Mouse (Mus musculus) liver, embryonic 13.5 days (tissue): Measurements from ENCODE around the gene Bcl3. TPM values are rescaled to one million over a fixed set of nuclear protein-coding genes. Genes with fewer than 3 reads are reported as not detected.

ENCODE experiments used
- ATAC-seq: fragments of 200-750 bp; cut with Nextera tagmentation; 2 replicates; pipeline ENCODE4 v1.8.0; 2017; ENCODE audit warnings: low read depth, mild to moderate bottlenecking, moderate number of reproducible peaks, moderate library complexity
- DNase-seq: peaks from one replicate; pipeline ENCODE4 v3.0.0; 2022
- H3K27ac ChIP-seq: fragments of 300-500 bp; sonication (generic); 2 replicates; pipeline ENCODE4 v1.5.1; 2015; ENCODE audit warnings: moderate library complexity, mild to moderate bottlenecking, inconsistent platforms
- H3K27me3 ChIP-seq: fragments of 300-500 bp; sonication (generic); 2 replicates; pipeline ENCODE4 v1.6.1; 2015; ENCODE audit warnings: mild to moderate bottlenecking, inconsistent platforms
- H3K36me3 ChIP-seq: fragments of 300-500 bp; sonication (generic); 2 replicates; pipeline ENCODE4 v1.6.1; 2015; ENCODE audit warnings: mild to moderate bottlenecking, inconsistent platforms
- H3K4me1 ChIP-seq: fragments of 300-500 bp; sonication (generic); replicated peaks from 2 replicates; pipeline ENCODE4 v1.6.1; 2015; ENCODE audit warnings: inconsistent platforms
- H3K4me2 ChIP-seq: fragments of 300-500 bp; sonication (generic); 2 replicates; pipeline ENCODE4 v1.6.1; 2015; ENCODE audit warnings: inconsistent platforms, mild to moderate bottlenecking, moderate library complexity
- H3K4me3 ChIP-seq: fragments of 300-500 bp; sonication (generic); replicated peaks from 2 replicates; pipeline ENCODE4 v1.5.1; 2015; ENCODE audit warnings: mild to moderate bottlenecking, inconsistent platforms
- H3K9ac ChIP-seq: fragments of 300-500 bp; sonication (generic); 2 replicates; pipeline ENCODE4 v1.6.1; 2015; ENCODE audit warnings: mild to moderate bottlenecking, inconsistent platforms
- H3K9me3 ChIP-seq: fragments of 300-500 bp; sonication (generic); replicated peaks from 2 replicates; pipeline ENCODE4 v1.6.1; 2016; ENCODE audit warnings: inconsistent platforms
- WGBS: fragments of 180-500 bp; shearing (Covaris S2); methylation state at CpG from one replicate; pipeline ENCODE4 v1.1.7; 2015; ENCODE audit not compliant: insufficient replicate concordance; 5-methylcytosine and 5-hydroxymethylcytosine counted together
- polyA plus RNA-seq: library from polyadenylated mRNA; unstranded; fragments of >200 nt; fragmentation: Nextera tagmentation; extraction: Ambion mirVana; gene quantifications from 2 replicates; pipeline ENCODE4 v1.2.1, GENCODE M21; 2015

Gene Bcl3
- polyA plus RNA-seq, 1 experiment from 2014 or later, result 3.9 TPM

DNA sequence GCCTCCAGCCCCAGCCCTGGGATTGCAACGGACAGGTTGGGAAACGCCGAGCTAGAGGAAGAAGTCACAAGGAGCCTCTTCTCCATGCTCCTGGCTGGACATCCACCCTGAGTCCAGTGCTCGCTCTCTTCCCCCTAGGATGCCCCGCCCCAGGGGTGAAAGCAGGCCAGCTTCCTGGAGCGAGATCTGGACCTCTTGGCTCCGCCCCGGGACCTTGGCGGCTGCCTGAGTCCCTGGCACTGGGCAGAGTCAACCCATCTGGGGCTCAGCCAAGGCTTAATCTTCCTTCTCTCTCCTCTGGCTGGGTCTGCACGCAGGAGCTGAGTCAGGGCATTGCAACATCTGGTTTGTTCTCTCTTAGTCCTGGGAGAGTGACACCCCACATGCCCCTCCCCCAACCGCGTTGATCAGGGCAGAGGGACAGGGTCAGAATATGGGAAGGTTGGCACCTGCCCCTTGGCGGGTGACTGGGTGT lies 8.1 kb upstream of the Bcl3 start:
- Histone ChIP-seq H3K27ac (no peak overlapping the region), H3K27me3 (no peaks in the 10 kb centered on the region), H3K36me3 (no peaks in the 10 kb centered on the region), H3K9me3 (no peaks in the 10 kb centered on the region), H3K9ac (0 out of 2 replicates have a peak overlapping the region, but pooled peaks have one; percentile 17), H3K4me2 (peak overlapping the region; percentile 23; the same call in 1 of the 2 replicates), H3K4me3 (no peak overlapping the region), H3K4me1 (peaks cover 16% of the 10 kb centered on the region)
- peak; percentile 58 for ATAC-seq
- 16% methylated on average over 13 of the region's 13 CpGs for WGBS
- no peak for DNase-seq

- no peaks in the 10 kb centered on the region for H3K27me3 ChIP-seq
- peaks cover 22% of the 10 kb centered on the region for H3K4me1 ChIP-seq
- H3K4me3 ChIP-seq, result no peak overlapping the region
- ATAC-seq (no peak), DNase-seq (no peak)
- H3K36me3 ChIP-seq, result no peaks in the 10 kb centered on the region
- H3K9me3 ChIP-seq, result no peaks in the 10 kb centered on the region
- no peak overlapping the region for H3K27ac ChIP-seq
- 60% methylated on average over 3 of the region's 3 CpGs for WGBS
- no peak overlapping the region for H3K9ac ChIP-seq
- H3K4me2 ChIP-seq, result no peak overlapping the region
These were observed 7.1 kb upstream of the Bcl3 start for GRCm38 (mm10) chr7:19829694-19830093.

DNA sequence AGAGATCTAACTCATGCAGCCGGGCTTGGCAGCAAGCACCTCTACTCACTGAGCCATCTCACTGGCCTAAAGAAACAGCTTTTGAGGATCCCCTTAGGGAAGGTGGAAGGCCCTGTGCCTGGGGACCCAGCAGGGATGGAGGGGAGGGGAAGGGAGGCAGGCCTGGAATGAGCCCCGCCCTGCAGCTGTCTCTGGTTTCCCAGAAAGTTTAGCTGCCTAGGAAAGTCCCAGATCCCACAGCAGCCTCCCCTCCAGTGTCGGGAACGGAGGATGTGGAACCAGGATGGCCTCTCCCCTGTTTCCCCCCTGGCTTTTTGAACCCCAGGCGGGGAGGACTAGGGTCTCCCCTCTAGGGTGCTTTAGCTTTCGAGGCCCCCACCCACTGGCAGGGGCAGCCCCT lies 4.2 kb upstream of the Bcl3 start:
- Histone ChIP-seq H3K27me3 (peaks cover 27% of the 10 kb centered on the region), H3K27ac (no peak overlapping the region), H3K36me3 (no peaks in the 10 kb centered on the region), H3K4me2 (no peak overlapping the region), H3K4me1 (peaks cover 49% of the 10 kb centered on the region), H3K4me3 (no peak overlapping the region), H3K9ac (no peak overlapping the region), H3K9me3 (no peaks in the 10 kb centered on the region)
- 59% methylated on average over 6 of the region's 6 CpGs for whole genome bisulfite sequencing
- DNase-seq (no peak), ATAC-seq (no peak)

DNA sequence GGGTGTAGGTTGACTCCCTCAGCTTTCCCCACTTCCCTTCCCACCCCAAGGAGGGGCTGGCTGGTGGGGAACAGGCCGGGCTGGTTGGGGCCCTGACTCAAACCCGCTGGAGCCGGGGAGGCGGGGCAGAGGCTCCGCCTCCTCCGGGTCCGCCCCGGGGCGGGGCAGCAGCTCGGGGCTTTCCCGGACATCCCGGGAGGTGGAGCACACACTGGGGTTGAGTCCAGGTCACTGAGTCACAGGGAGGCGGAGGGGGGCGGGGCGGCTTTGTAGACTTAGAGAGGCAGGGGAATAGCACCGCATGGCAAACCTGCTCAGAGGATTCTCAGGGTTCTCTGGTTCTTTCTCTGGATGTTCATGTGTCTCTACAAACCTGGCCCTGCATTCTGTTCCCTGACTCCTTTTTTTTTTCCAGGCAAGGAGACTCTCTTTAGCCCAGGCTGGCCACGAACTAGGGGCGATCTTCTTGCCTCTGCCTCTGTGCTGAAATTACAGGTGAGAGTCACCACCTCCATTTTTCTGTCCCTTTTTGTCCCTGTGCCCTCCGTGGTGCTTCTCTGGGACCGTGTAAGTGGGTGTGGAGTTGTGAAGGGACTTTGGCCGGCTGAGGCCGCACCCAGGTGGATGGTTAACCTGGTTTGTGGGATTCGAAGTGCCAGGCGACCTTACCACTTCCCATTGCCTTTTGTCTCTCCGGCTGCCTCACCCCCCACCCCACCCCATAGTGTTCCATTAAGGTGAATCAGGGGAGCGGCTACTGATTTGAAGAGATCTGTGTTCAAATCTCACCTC lies 1.8 kb upstream of the Bcl3 start:
- DNase-seq, result no peak
- WGBS, result 19% methylated on average over 26 of the region's 26 CpGs
- H3K9ac ChIP-seq, result no peak overlapping the region
- 0 out of 2 replicates have a peak, but pooled peaks cover 3% of the 10 kb centered on the region for H3K9me3 ChIP-seq
- no peak overlapping the region for H3K4me3 ChIP-seq
- H3K4me1 ChIP-seq, result peaks cover 33% of the 10 kb centered on the region
- peaks cover 34% of the 10 kb centered on the region for H3K27me3 ChIP-seq
- H3K4me2 ChIP-seq, result peak overlapping the region; percentile 66
- H3K27ac ChIP-seq, result peak overlapping the region; percentile 84
- H3K36me3 ChIP-seq, result peaks cover 6% of the 10 kb centered on the region; the same call in 1 of the 2 replicates
- ATAC-seq, result peak; percentile 76

- 12% methylated on average over 16 of the region's 16 CpGs for WGBS
- H3K36me3 ChIP-seq, result peaks cover 6% of the 10 kb centered on the region; the same call in 1 of the 2 replicates
- H3K27me3 ChIP-seq, result peaks cover 34% of the 10 kb centered on the region
- no peak for DNase-seq
- peak overlapping the region; percentile 84 for H3K27ac ChIP-seq
- H3K4me3 ChIP-seq, result peak overlapping the region; percentile 59; the same call in 1 of the 2 replicates
- H3K4me1 ChIP-seq, result peaks cover 33% of the 10 kb centered on the region
- H3K4me2 ChIP-seq, result peak overlapping the region; percentile 66
- 0 out of 2 replicates have a peak, but pooled peaks cover 3% of the 10 kb centered on the region for H3K9me3 ChIP-seq
- no peak overlapping the region for H3K9ac ChIP-seq
- ATAC-seq, result peak; percentile 29
These were observed 949 bp upstream of the Bcl3 start for GRCm38 (mm10) chr7:19823256-19824181.

DNA sequence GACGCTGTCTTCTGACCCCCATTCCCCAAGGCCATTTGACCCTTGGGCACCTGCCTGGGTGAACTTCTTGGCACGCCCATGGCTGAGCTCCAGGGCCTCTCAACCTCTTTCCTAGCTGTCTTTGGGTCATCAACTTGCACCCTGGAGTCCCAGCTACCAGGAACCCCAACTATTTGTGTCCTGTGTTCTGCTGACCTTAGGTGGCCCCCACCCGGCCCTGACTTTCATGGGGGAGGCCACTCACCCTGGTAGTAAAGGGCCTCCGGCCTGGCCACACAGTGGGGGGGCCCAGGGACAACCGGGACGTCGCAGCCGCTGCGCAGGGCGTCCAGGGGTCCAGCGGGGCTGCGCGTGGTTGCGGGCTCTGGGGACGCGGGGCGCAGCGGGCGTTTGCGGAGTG lies 377 bp downstream of the Bcl3 start:
- Histone ChIP-seq H3K9me3 (0 out of 2 replicates have a peak, but pooled peaks cover 3% of the 10 kb centered on the region), H3K27ac (peak overlapping the region; percentile 55), H3K4me2 (peak overlapping the region; percentile 66), H3K27me3 (peaks cover 42% of the 10 kb centered on the region), H3K4me3 (peak overlapping the region; percentile 59), H3K9ac (peak overlapping the region; percentile 67), H3K4me1 (peaks cover 46% of the 10 kb centered on the region), H3K36me3 (peaks cover 6% of the 10 kb centered on the region; the same call in 1 of the 2 replicates)
- 5% methylated on average over 20 of the region's 20 CpGs for whole genome bisulfite sequencing
- ATAC-seq, result no peak
- no peak for DNase-seq

GRCm38 (mm10) chr7:19821633-19822032 lies 937 bp downstream of the Bcl3 start:
- no peak for DNase-seq
- Histone ChIP-seq H3K9me3 (0 out of 2 replicates have a peak, but pooled peaks cover 3% of the 10 kb centered on the region), H3K36me3 (peaks cover 6% of the 10 kb centered on the region; the same call in 1 of the 2 replicates), H3K27ac (no peak overlapping the region), H3K9ac (no peak overlapping the region), H3K4me3 (peak overlapping the region; percentile 59), H3K27me3 (peaks cover 47% of the 10 kb centered on the region), H3K4me1 (peaks cover 48% of the 10 kb centered on the region), H3K4me2 (peak overlapping the region; percentile 66)
- WGBS, result 58% methylated on average over 7 of the region's 7 CpGs
- no peak for ATAC-seq

- Histone ChIP-seq H3K4me3 (no peak overlapping the region), H3K9ac (no peak overlapping the region), H3K4me2 (no peak overlapping the region), H3K4me1 (peaks cover 59% of the 10 kb centered on the region), H3K36me3 (peaks cover 6% of the 10 kb centered on the region; the same call in 1 of the 2 replicates), H3K27ac (no peak overlapping the region), H3K27me3 (peaks cover 59% of the 10 kb centered on the region), H3K9me3 (0 out of 2 replicates have a peak, but pooled peaks cover 3% of the 10 kb centered on the region)
- no peak for ATAC-seq
- no peak for DNase-seq
- 60% methylated on average over 3 of the region's 3 CpGs for whole genome bisulfite sequencing
These were observed 2.1 kb downstream of the Bcl3 start for GRCm38 (mm10) chr7:19820347-19821048.

- Histone ChIP-seq H3K9me3 (0 out of 2 replicates have a peak, but pooled peaks cover 3% of the 10 kb centered on the region), H3K9ac (no peak overlapping the region), H3K27ac (no peak overlapping the region), H3K36me3 (peaks cover 6% of the 10 kb centered on the region; the same call in 1 of the 2 replicates), H3K4me2 (no peak overlapping the region), H3K4me3 (no peak overlapping the region), H3K4me1 (peaks cover 50% of the 10 kb centered on the region), H3K27me3 (peaks cover 54% of the 10 kb centered on the region)
- WGBS, result 70% methylated on average over 7 of the region's 7 CpGs
- DNase-seq, result no peak
- no peak for ATAC-seq
These were observed 3.7 kb downstream of the Bcl3 start for GRCm38 (mm10) chr7:19818875-19819274.

- peaks cover 50% of the 10 kb centered on the region for H3K27me3 ChIP-seq
- H3K4me3 ChIP-seq, result no peak overlapping the region
- H3K4me2 ChIP-seq, result no peak overlapping the region
- H3K9ac ChIP-seq, result no peak overlapping the region
- peaks cover 50% of the 10 kb centered on the region for H3K4me1 ChIP-seq
- 0 out of 2 replicates have a peak, but pooled peaks cover 3% of the 10 kb centered on the region for H3K9me3 ChIP-seq
- whole genome bisulfite sequencing, result 60% methylated on average over 5 of the region's 5 CpGs
- ATAC-seq (no peak), DNase-seq (no peak)
- H3K36me3 ChIP-seq, result peaks cover 6% of the 10 kb centered on the region; the same call in 1 of the 2 replicates
- peak overlapping the region; percentile 75; the same call in 1 of the 2 replicates for H3K27ac ChIP-seq
These were observed 4.1 kb downstream of the Bcl3 start for GRCm38 (mm10) chr7:19818440-19818839.
